Mouse (Mus musculus) gastrocnemius, adult 8-10 months (tissue): ENCODE results near the gene Gk5. TPM values are rescaled to one million over a fixed set of nuclear protein-coding genes. Genes with fewer than 3 reads are reported as not detected.

Experiments
- DNase-seq, 2 experiments: peaks; one replicate each; pipeline ENCODE4 v3.0.0; 2022; ENCODE audit warnings: low spot score in 2 of 2
- total RNA-seq, 4 experiments: library from RNA; stranded (reverse); gene quantifications; 2 replicates each; pipeline ENCODE4 v1.2.4; 2022

Gk5 gene
- total RNA-seq, 4 experiments from 2014 or later, result 1.0 to 1.7 (median 1.3) TPM

GRCm38 (mm10) chr9:96223302-96223701, 104.1 kb downstream of the Gk5 start:
- DNase-seq, result no peak

GRCm38 (mm10) chr9:96228285-96228684, 109.1 kb downstream of the Gk5 start:
- no peak for DNase-seq

GRCm38 (mm10) chr9:96230271-96230670, 111.1 kb downstream of the Gk5 start:
- DNase-seq, result no peak

Other genes with a start within 250 kb of the Gk5 start
- 10 to 100 TPM in 3 of 4 experiments, 1 to 10 TPM in 1; 8.4 to 13.6 (median 11.3) TPM for gene Xrn1, start 164.6 kb upstream of the Gk5 start, total RNA-seq
- gene Tfdp2, start 76.9 kb downstream of the Gk5 start, total RNA-seq, result 10 to 100 TPM; 46.1 to 71.6 (median 48.1) TPM
- 10 to 100 TPM; 20.9 to 28.8 (median 27.0) TPM for gene Atp1b3, start 245.1 kb downstream of the Gk5 start, total RNA-seq